Mouse (Mus musculus) liver, embryonic 14.5 days (tissue): ENCODE measurements around the gene Serpinb9c. TPM values are rescaled to one million over a fixed set of nuclear protein-coding genes. Genes with fewer than 3 reads are reported as not detected.
"Not testable (repeated sequence)": the region's sequence is repeated elsewhere in the genome, so short reads cannot be mapped to it uniquely, and the experiment has no call there.

Experiments
- ATAC-seq: fragments of 200-750 bp; cut with Nextera tagmentation; 2 replicates; pipeline ENCODE4 v1.8.0; 2017; ENCODE audit warnings: moderate number of reproducible peaks, mild to moderate bottlenecking, moderate library complexity; ENCODE audit not compliant: insufficient read depth
- DNase-seq, 3 experiments: peaks; one replicate each; pipeline ENCODE4 v3.0.0-alpha.2; 2012 to 2013; ENCODE audit warnings: low read depth in 3 of 3, low spot score in 3 of 3
- H3K27ac ChIP-seq: fragments of 300-500 bp; sonication (generic); 2 replicates; pipeline ENCODE4 v1.5.1; 2014; ENCODE audit warnings: moderate library complexity, mild to moderate bottlenecking, control low read depth, inconsistent platforms
- H3K27me3 ChIP-seq: fragments of 300-500 bp; sonication (generic); 2 replicates; pipeline ENCODE4 v1.6.1; 2014; ENCODE audit warnings: mild to moderate bottlenecking, low read length, moderate library complexity; ENCODE audit not compliant: control insufficient read depth, insufficient read depth
- H3K36me3 ChIP-seq: fragments of 300-500 bp; sonication (generic); replicated peaks from 2 replicates; pipeline ENCODE4 v1.6.1; 2014; ENCODE audit warnings: low read depth; ENCODE audit not compliant: control insufficient read depth, insufficient read depth
- H3K4me1 ChIP-seq, 2 experiments: fragments of 200-500 bp in 1 of 2; fragments of 300-500 bp in 1 of 2; sonication (generic) in 1 of 2; replicated peaks; 2 replicates each; pipeline ENCODE4 v1.6.1; 2012 to 2014; ENCODE audit warnings: antibody characterized with exemption in 1 of 2, inconsistent platforms in 1 of 2, low read length in 1 of 2; ENCODE audit not compliant: control insufficient read depth in 2 of 2, insufficient read depth in 2 of 2
- H3K4me2 ChIP-seq: fragments of 300-500 bp; sonication (generic); 2 replicates; pipeline ENCODE4 v1.6.1; 2014; ENCODE audit warnings: low read depth, mild to moderate bottlenecking, control low read depth, moderate library complexity
- H3K4me3 ChIP-seq, 2 experiments: fragments of 200-500 bp in 1 of 2; fragments of 300-500 bp in 1 of 2; sonication (generic) in 1 of 2; 2 replicates each; pipeline ENCODE4 v1.5.1; 2012 to 2014; ENCODE audit warnings: low read depth in 2 of 2, low read length in 2 of 2, mild to moderate bottlenecking in 2 of 2, control low read depth in 1 of 2, inconsistent platforms in 1 of 2, moderate library complexity in 1 of 2; ENCODE audit not compliant: insufficient read depth in 1 of 2
- H3K9ac ChIP-seq: fragments of 300-500 bp; sonication (generic); replicated peaks from 2 replicates; pipeline ENCODE4 v1.6.1; 2014; ENCODE audit warnings: mild to moderate bottlenecking, control low read depth, moderate library complexity
- H3K9me3 ChIP-seq: fragments of 300-500 bp; sonication (generic); 2 replicates; pipeline ENCODE4 v1.6.1; 2016; ENCODE audit warnings: low read length, mixed read lengths; ENCODE audit not compliant: control insufficient read depth
- CTCF ChIP-seq: IDR thresholded peaks from 2 replicates; pipeline ENCODE4 v1.5.1; 2016; ENCODE audit warnings: antibody characterized with exemption, low read depth, control low read depth
- EP300 ChIP-seq: IDR thresholded peaks from 2 replicates; pipeline ENCODE4 v1.6.1; 2016; ENCODE audit warnings: antibody characterized with exemption, low read depth
- WGBS: fragments of 180-500 bp; shearing (Covaris S2); extraction: QIAGEN DNeasy Blood & Tissue Kit; methylation state at CpG from one replicate; pipeline ENCODE4 v1.1.7; 2014; ENCODE audit not compliant: insufficient replicate concordance; 5-methylcytosine and 5-hydroxymethylcytosine counted together
- polyA plus RNA-seq, 2 experiments: library from polyadenylated mRNA; depleted of rRNA in 1 of 2; stranded (reverse) in 1 of 2; unstranded in 1 of 2; fragments of >200 nt; fragmentation: Nextera tagmentation in 1 of 2; extraction: Ambion mirVana in 1 of 2; gene quantifications; 2 replicates each; pipeline versions ENCODE4 v1.2.1 to v1.2.3; 2012 to 2014

Gene Serpinb9c
- polyA plus RNA-seq (2012; rRNA removed) = not detected in 2 replicates
- polyA plus RNA-seq (2014; fragmentation: Nextera tagmentation; extraction: Ambion mirVana) = not detected in 2 replicates

- H3K36me3 ChIP-seq = no peaks in the 10 kb centered on the region
- H3K4me1 ChIP-seq = no peaks in the 10 kb centered on the region
- no peak for ATAC-seq
- no peaks in the 10 kb centered on the region for H3K9me3 ChIP-seq
- no peaks in the 10 kb centered on the region for H3K27me3 ChIP-seq
- H3K9ac ChIP-seq = no peak within 1 kb of the TSS
- no peak within 1 kb of the TSS for H3K4me3 ChIP-seq
- no peak for DNase-seq
- H3K27ac ChIP-seq = no peak within 1 kb of the TSS
- 52% methylated on average over 4 of the region's 4 CpGs for WGBS
- TF ChIP-seq EP300 (no peak), CTCF (no peak)
- no peak within 1 kb of the TSS for H3K4me2 ChIP-seq
Measured at GRCm38 (mm10) chr13:33159642-33160041, at the start of gene Serpinb9c. Gene Serpinb9c, minus strand, starts transcription at chr13:33159742.

- no peak overlapping the region for H3K4me2 ChIP-seq
- no peak overlapping the region for H3K4me3 ChIP-seq
- no peaks in the 10 kb centered on the region for H3K36me3 ChIP-seq
- no peaks in the 10 kb centered on the region for H3K4me1 ChIP-seq
- H3K27ac ChIP-seq = no peak overlapping the region
- TF ChIP-seq EP300 (no peak), CTCF (no peak)
- no peak for ATAC-seq
- H3K9me3 ChIP-seq = no peaks in the 10 kb centered on the region
- 34% methylated on average over 2 of the region's 2 CpGs for WGBS
- no peak for DNase-seq
- H3K9ac ChIP-seq = no peak overlapping the region
- no peaks in the 10 kb centered on the region for H3K27me3 ChIP-seq
Measured at GRCm38 (mm10) chr13:33199740-33200139, 40.2 kb upstream of the Serpinb9c start.

DNA sequence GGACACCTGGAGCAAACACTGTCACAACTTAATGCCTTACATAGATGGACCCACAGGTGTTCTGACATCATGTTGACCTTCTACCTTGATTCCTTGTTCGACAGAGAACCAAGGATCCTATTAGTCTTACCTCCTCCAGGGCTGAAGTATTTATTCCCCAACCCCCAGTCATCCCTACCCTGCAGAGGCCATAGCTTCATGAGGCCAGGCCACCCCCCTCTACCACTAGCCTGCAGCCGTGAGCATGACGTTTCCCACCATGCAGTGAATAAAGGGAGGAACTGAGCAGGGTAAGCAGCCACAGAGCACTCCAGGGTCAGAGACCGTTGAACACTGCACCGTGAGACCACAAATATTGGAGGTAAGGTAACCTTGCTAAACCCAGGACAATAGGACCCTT, 33.1 kb upstream of the Serpinb9c start, which contains the start of gene Serpinb9d:
Serpinb9d (plus strand) TSS at position 301 of the 400 bp plus-strand sequence.
- H3K27me3 ChIP-seq = no peaks in the 10 kb centered on the region
- no peak within 1 kb of the TSS for H3K4me3 ChIP-seq
- no peak within 1 kb of the TSS for H3K4me2 ChIP-seq
- no peak within 1 kb of the TSS for H3K9ac ChIP-seq
- H3K4me1 ChIP-seq = no peaks in the 10 kb centered on the region
- DNase-seq = no peak
- TF ChIP-seq EP300 (no peak), CTCF (no peak)
- H3K9me3 ChIP-seq = no peaks in the 10 kb centered on the region
- H3K36me3 ChIP-seq = no peaks in the 10 kb centered on the region
- WGBS = 53% methylated on average over 5 of the region's 5 CpGs
- no peak for ATAC-seq
- no peak within 1 kb of the TSS for H3K27ac ChIP-seq

- not testable (repeated sequence) for H3K4me3 ChIP-seq, H3K4me1 ChIP-seq, H3K27me3 ChIP-seq, H3K9me3 ChIP-seq, DNase-seq, H3K4me2 ChIP-seq, H3K9ac ChIP-seq, ATAC-seq, H3K27ac ChIP-seq, H3K36me3 ChIP-seq
- 75% methylated on average over 1 of the region's 1 CpGs for WGBS
Measured at GRCm38 (mm10) chr13:33190486-33190885, 30.9 kb upstream of the Serpinb9c start.

- 46% methylated on average over 3 of the region's 3 CpGs for WGBS
- H3K27ac ChIP-seq = no peak overlapping the region
- no peak for ATAC-seq
- no peak for DNase-seq
- H3K36me3 ChIP-seq = no peaks in the 10 kb centered on the region
- no peaks in the 10 kb centered on the region for H3K9me3 ChIP-seq
- H3K9ac ChIP-seq = no peak overlapping the region
- TF ChIP-seq EP300 (no peak), CTCF (no peak)
- H3K4me3 ChIP-seq = no peak overlapping the region
- H3K27me3 ChIP-seq = no peaks in the 10 kb centered on the region
- H3K4me2 ChIP-seq = no peak overlapping the region
- no peaks in the 10 kb centered on the region for H3K4me1 ChIP-seq
Measured at GRCm38 (mm10) chr13:33141435-33141834, 18.1 kb downstream of the Serpinb9c start.
